10 mouse cellular contexts compared by ENCODE assay signal in the genomic region with DNA sequence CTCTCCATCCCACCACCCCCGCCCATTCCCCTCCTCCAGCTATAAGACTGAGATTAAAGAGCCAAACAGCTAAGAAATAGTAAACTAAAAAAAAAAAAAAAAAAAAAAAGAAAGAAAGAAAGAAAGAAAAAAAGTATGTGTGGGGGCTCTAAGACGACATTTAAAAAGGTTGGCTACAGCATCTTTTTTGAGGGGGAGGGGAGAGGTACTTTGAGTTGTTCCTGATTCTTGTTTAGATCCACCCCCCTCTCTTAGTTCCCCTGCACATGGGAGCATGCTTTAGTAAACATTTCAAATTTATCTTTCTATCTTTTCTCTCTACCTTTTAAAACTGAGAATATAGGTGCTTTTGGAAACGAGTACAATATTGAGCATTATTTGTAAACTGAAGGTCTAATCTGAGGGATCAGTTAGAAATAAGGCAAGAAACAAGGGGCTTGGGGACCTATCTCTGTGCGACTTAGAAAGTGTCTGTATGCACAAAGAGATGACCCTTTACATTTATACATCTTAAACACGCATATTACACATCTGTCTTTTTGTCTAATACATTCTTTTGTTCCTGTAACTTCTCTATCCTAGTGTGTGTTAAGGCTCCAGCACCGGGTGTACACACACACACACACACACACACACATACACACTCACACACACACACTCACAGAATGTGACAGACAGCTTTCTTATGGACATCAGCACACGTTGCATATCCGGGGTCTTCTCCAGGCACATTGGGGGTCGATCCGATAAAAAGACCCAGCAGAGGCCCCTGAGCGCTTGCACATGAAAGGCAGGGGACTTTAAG. TPM values are rescaled to one million over a fixed set of nuclear protein-coding genes. Genes with fewer than 3 reads are reported as not detected.
DNase-seq lines count a peak whose midpoint lies in the region; ATAC-seq and TF ChIP-seq lines count a peak whose summit lies in the region.
"Had no signal": no experiment of that assay in that cellular context is flagged by ENCODE, and none has a peak within 500 bp of the region (broad histone marks: within the 10 kb centered on the region; RNA-seq: fewer than 3 reads in every experiment).

No protein-coding gene starts in this region.

- DNase-seq in kidney, postnatal 4 days, result no peak
- peak; percentile 60 for DNase-seq in forebrain, embryonic 10.5 days (ENCODE audit: extremely low spot score, low spot score)
- DNase-seq in left cerebral cortex, adult 2 months (ENCODE audit: extremely low spot score in 1 of 2, low spot score in 2 of 2), result no peak
- DNase-seq in ovary, postnatal 14 days (ENCODE audit: low spot score), result no peak
- no peak for DNase-seq in cerebellum, adult 18-20 months

- H3K27me3 ChIP-seq in kidney, embryonic 14.5 days (ENCODE audit: control insufficient read depth, insufficient read depth, low read length), result no peaks in the 10 kb centered on the region
- no peaks in the 10 kb centered on the region for H3K27me3 ChIP-seq in forebrain, embryonic 10.5 days (ENCODE audit: poor library complexity, severe bottlenecking)
- no peaks in the 10 kb centered on the region for H3K27me3 ChIP-seq in intestine, postnatal 0 days (replicated peaks; ENCODE audit: control insufficient read depth, insufficient read depth, low read length)
- no peaks in the 10 kb centered on the region for H3K27me3 ChIP-seq in neural tube, embryonic 12.5 days (replicated peaks)

- H3K9me3 ChIP-seq in kidney, embryonic 14.5 days (ENCODE audit: control insufficient read depth, low read length), result no peaks in the 10 kb centered on the region
- no peaks in the 10 kb centered on the region for H3K9me3 ChIP-seq in forebrain, embryonic 10.5 days
- H3K9me3 ChIP-seq in intestine, postnatal 0 days (ENCODE audit: control insufficient read depth), result no peaks in the 10 kb centered on the region
- H3K9me3 ChIP-seq in neural tube, embryonic 12.5 days, result no peaks in the 10 kb centered on the region

- 37% methylated on average over 11 of the region's 11 CpGs for WGBS in kidney, embryonic 14.5 days
- WGBS in forebrain, embryonic 10.5 days, result 4% methylated on average over 11 of the region's 11 CpGs
- 65% methylated on average over 11 of the region's 11 CpGs for WGBS in intestine, postnatal 0 days
- WGBS in neural tube, embryonic 12.5 days, result 5% methylated on average over 11 of the region's 11 CpGs

- no peak for ATAC-seq in kidney, embryonic 14.5 days (ENCODE audit: low FRiP score, low TSS enrichment)
- no peak for ATAC-seq in intestine, postnatal 0 days
- ATAC-seq in neural tube, embryonic 12.5 days (ENCODE audit: low FRiP score, low read depth), result no peak

- H3K4me2 ChIP-seq in kidney, embryonic 14.5 days (replicated peaks; ENCODE audit: low read depth, low read length), result peak overlapping the region; percentile 85
- H3K4me2 ChIP-seq in intestine, postnatal 0 days (replicated peaks; ENCODE audit: low read depth), result peak overlapping the region; percentile 93
- H3K4me2 ChIP-seq in neural tube, embryonic 12.5 days (replicated peaks), result peak overlapping the region; percentile 66

- H3K9ac ChIP-seq in kidney, embryonic 14.5 days (ENCODE audit: low read depth, low read length), result no peak overlapping the region
- no peak overlapping the region; the same call in 1 of the 2 replicates for H3K9ac ChIP-seq in intestine, postnatal 0 days (ENCODE audit: low read depth, low read length)
- peak overlapping the region; percentile 100 for H3K9ac ChIP-seq in neural tube, embryonic 12.5 days

- no peaks in the 10 kb centered on the region for H3K36me3 ChIP-seq in kidney, embryonic 14.5 days (ENCODE audit: control insufficient read depth, insufficient read depth, low read length)
- peaks cover 5% of the 10 kb centered on the region; the same call in 1 of the 2 replicates for H3K36me3 ChIP-seq in forebrain, embryonic 10.5 days (replicated peaks)
- H3K36me3 ChIP-seq in intestine, postnatal 0 days (ENCODE audit: control insufficient read depth, insufficient read depth), result no peaks in the 10 kb centered on the region
- no peaks in the 10 kb centered on the region for H3K36me3 ChIP-seq in neural tube, embryonic 12.5 days

- H3K4me3 ChIP-seq in kidney, embryonic 14.5 days (ENCODE audit: low read length), result peak overlapping the region; percentile 2; the same call in 1 of the 2 replicates
- H3K4me3 ChIP-seq in forebrain, embryonic 10.5 days, result peak overlapping the region; percentile 93
- peak overlapping the region; percentile 11; the same call in 1 of the 2 replicates for H3K4me3 ChIP-seq in intestine, postnatal 0 days (ENCODE audit: low read depth, low read length)
- 0 out of 2 replicates have a peak overlapping the region, but pooled peaks have one; percentile 28 for H3K4me3 ChIP-seq in neural tube, embryonic 12.5 days
- no peak overlapping the region for H3K4me3 ChIP-seq in left cerebral cortex, adult 2 months
- H3K4me3 ChIP-seq: myocyte had no signal

- intact Hi-C loops in left cerebral cortex, adult 2 months (cut with DNase I), result loop anchor here (10.0 kb wide), 1 partner anchor 944 kb away; a partner anchor contains a TSS

- peaks cover 22% of the 10 kb centered on the region for H3K4me1 ChIP-seq in kidney, embryonic 14.5 days (ENCODE audit: control insufficient read depth, insufficient read depth, low read length)
- peaks cover 62% of the 10 kb centered on the region for H3K4me1 ChIP-seq in forebrain, embryonic 10.5 days
- peaks cover 9% of the 10 kb centered on the region; the same call in 1 of the 2 replicates for H3K4me1 ChIP-seq in intestine, postnatal 0 days (replicated peaks; ENCODE audit: control insufficient read depth, insufficient read depth, low read length)
- H3K4me1 ChIP-seq in neural tube, embryonic 12.5 days, result peaks cover 43% of the 10 kb centered on the region

- no peak for TF ChIP-seq CTCF in intestine, postnatal 0 days (IDR thresholded peaks at IDR 0.05; ENCODE audit: low read depth)
- no peak for TF ChIP-seq CTCF in left cerebral cortex, adult 2 months (IDR thresholded peaks at IDR 0.05)

- H3K27ac ChIP-seq in kidney, embryonic 14.5 days (ENCODE audit: low read depth, low read length), result no peak overlapping the region
- peak overlapping the region; percentile 99 for H3K27ac ChIP-seq in forebrain, embryonic 10.5 days
- H3K27ac ChIP-seq in intestine, postnatal 0 days (ENCODE audit: low read depth, low read length), result no peak overlapping the region
- peak overlapping the region; percentile 70; the same call in 1 of the 2 replicates for H3K27ac ChIP-seq in neural tube, embryonic 12.5 days
- no peak overlapping the region; the same call in 1 of the 2 replicates for H3K27ac ChIP-seq in left cerebral cortex, adult 2 months

RNA-seq across cellular contexts. Expression of a gene that starts 2.4 kb away (rescaled TPM):
- polyA plus RNA-seq in kidney, embryonic 14.5 days (2014; fragmentation: Nextera tagmentation; extraction: Ambion mirVana), result 10.5 and 11.4 TPM in 2 replicates
- 16.0 and 17.2 TPM in 2 replicates for polyA plus RNA-seq in forebrain, embryonic 10.5 days (2016; fragmentation: Nextera tagmentation; extraction: Ambion mirVana)
- polyA plus RNA-seq in intestine, postnatal 0 days (2015; fragmentation: Nextera tagmentation; extraction: Ambion mirVana), result 0.95 and 1.2 TPM in 2 replicates
- polyA plus RNA-seq in neural tube, embryonic 12.5 days (2016; fragmentation: Nextera tagmentation; extraction: Ambion mirVana), result 13.2 and 13.4 TPM in 2 replicates
- total RNA-seq in left cerebral cortex, adult 2 months (2021), result 1 to 10 TPM; 7.4 to 8.0 TPM
- total RNA-seq: granulocyte monocyte progenitor cell, adult 5-6 weeks had no signal

RNA-seq across cellular contexts. Expression of a gene that starts 3.8 kb away (rescaled TPM):
- 58.7 and 74.9 TPM in 2 replicates for polyA plus RNA-seq in kidney, embryonic 14.5 days (2014; fragmentation: Nextera tagmentation; extraction: Ambion mirVana)
- polyA plus RNA-seq in forebrain, embryonic 10.5 days (2016; fragmentation: Nextera tagmentation; extraction: Ambion mirVana), result 65.0 and 68.0 TPM in 2 replicates
- 22.6 and 30.1 TPM in 2 replicates for polyA plus RNA-seq in intestine, postnatal 0 days (2015; fragmentation: Nextera tagmentation; extraction: Ambion mirVana)
- 60.5 and 67.2 TPM in 2 replicates for polyA plus RNA-seq in neural tube, embryonic 12.5 days (2016; fragmentation: Nextera tagmentation; extraction: Ambion mirVana)
- 10 to 100 TPM; 51.6 to 52.1 TPM for total RNA-seq in left cerebral cortex, adult 2 months (2021)

RNA-seq across cellular contexts. Expression of a gene that starts 13.7 kb away (rescaled TPM):
- polyA plus RNA-seq in kidney, embryonic 14.5 days (2014; fragmentation: Nextera tagmentation; extraction: Ambion mirVana), result 9.4 and 10.0 TPM in 2 replicates
- polyA plus RNA-seq in forebrain, embryonic 10.5 days (2016; fragmentation: Nextera tagmentation; extraction: Ambion mirVana), result 13.8 and 17.9 TPM in 2 replicates
- polyA plus RNA-seq in intestine, postnatal 0 days (2015; fragmentation: Nextera tagmentation; extraction: Ambion mirVana), result 6.3 and 6.8 TPM in 2 replicates
- polyA plus RNA-seq in neural tube, embryonic 12.5 days (2016; fragmentation: Nextera tagmentation; extraction: Ambion mirVana), result 17.1 and 17.6 TPM in 2 replicates
- total RNA-seq in left cerebral cortex, adult 2 months (2021), result 1 to 10 TPM; 2.7 to 5.0 TPM
- total RNA-seq: granulocyte monocyte progenitor cell, adult 5-6 weeks had no signal

RNA-seq across cellular contexts. Expression of a gene that starts 54.5 kb away (rescaled TPM):
- not detected in 2 replicates for polyA plus RNA-seq in kidney, embryonic 14.5 days (2014; fragmentation: Nextera tagmentation; extraction: Ambion mirVana)
- polyA plus RNA-seq in forebrain, embryonic 10.5 days (2016; fragmentation: Nextera tagmentation; extraction: Ambion mirVana), result not detected in 2 replicates
- polyA plus RNA-seq in intestine, postnatal 0 days (2015; fragmentation: Nextera tagmentation; extraction: Ambion mirVana), result not detected in 2 replicates
- polyA plus RNA-seq in neural tube, embryonic 12.5 days (2016; fragmentation: Nextera tagmentation; extraction: Ambion mirVana), result not detected in 2 replicates
- not detected for total RNA-seq in left cerebral cortex, adult 2 months (2021)
- total RNA-seq: granulocyte monocyte progenitor cell, adult 5-6 weeks had no signal
- polyA plus RNA-seq: myocyte had no signal

Comparison
In these comparisons a context has a peak if more than half of its experiments do, and no peak if none do; other contexts are left out.
1. H3K27ac ChIP-seq: peak in forebrain, embryonic 10.5 days (single experiment) and neural tube, embryonic 12.5 days (single experiment); none in kidney, embryonic 14.5 days (single experiment), intestine, postnatal 0 days (single experiment) and left cerebral cortex, adult 2 months (single experiment).
2. Peak in every context shown above with its lines, with median percentiles within 50 percentile points of each other: H3K4me2 ChIP-seq.